Mouse (Mus musculus) forebrain, embryonic 16.5 days (tissue): ENCODE measurements around the gene Pitpnm2. TPM values are rescaled to one million over a fixed set of nuclear protein-coding genes. Genes with fewer than 3 reads are reported as not detected.
"Not testable (repeated sequence)": the region's sequence is repeated elsewhere in the genome, so short reads cannot be mapped to it uniquely, and the experiment has no call there.

Experiments used
- ATAC-seq: fragments of 200-750 bp; cut with Nextera tagmentation; 2 replicates; pipeline ENCODE4 v1.8.0; 2017; ENCODE audit warnings: mild to moderate bottlenecking, moderate library complexity
- H3K27ac ChIP-seq: fragments of 300-500 bp; sonication (generic); 2 replicates; pipeline ENCODE4 v1.5.1; 2014; ENCODE audit warnings: low read length, control low read depth
- H3K27me3 ChIP-seq: fragments of 300-500 bp; sonication (generic); replicated peaks from 2 replicates; pipeline ENCODE4 v1.6.1; 2014; ENCODE audit warnings: low read length; ENCODE audit not compliant: control insufficient read depth, insufficient read depth
- H3K36me3 ChIP-seq: fragments of 300-500 bp; sonication (generic); 2 replicates; pipeline ENCODE4 v1.6.1; 2014; ENCODE audit not compliant: control insufficient read depth, insufficient read depth
- H3K4me1 ChIP-seq: fragments of 300-500 bp; sonication (generic); replicated peaks from 2 replicates; pipeline ENCODE4 v1.6.1; 2014; ENCODE audit warnings: low read length; ENCODE audit not compliant: control insufficient read depth, insufficient read depth
- H3K4me2 ChIP-seq: fragments of 300-500 bp; sonication (generic); 2 replicates; pipeline ENCODE4 v1.6.1; 2014; ENCODE audit warnings: mild to moderate bottlenecking, low read length, control low read depth
- H3K4me3 ChIP-seq: fragments of 300-500 bp; sonication (generic); replicated peaks from 2 replicates; pipeline ENCODE4 v1.5.1; 2014; ENCODE audit warnings: mild to moderate bottlenecking, low read length, control low read depth
- H3K9ac ChIP-seq: fragments of 300-500 bp; sonication (generic); replicated peaks from 2 replicates; pipeline ENCODE4 v1.6.1; 2014; ENCODE audit warnings: low read depth, low read length, control low read depth
- H3K9me3 ChIP-seq: fragments of 300-500 bp; sonication (generic); 2 replicates; pipeline ENCODE4 v1.6.1; 2016; ENCODE audit warnings: low read length; ENCODE audit not compliant: control insufficient read depth
- WGBS: fragments of 180-500 bp; shearing (Covaris S2); extraction: QIAGEN DNeasy Blood & Tissue Kit; methylation state at CpG from one replicate; pipeline ENCODE4 v1.1.7; 2014; 5-methylcytosine and 5-hydroxymethylcytosine counted together
- polyA plus RNA-seq: library from polyadenylated mRNA; unstranded; fragments of >200 nt; fragmentation: Nextera tagmentation; extraction: Ambion mirVana; gene quantifications from 2 replicates; pipeline ENCODE4 v1.2.1, GENCODE M21; 2015

Gene Pitpnm2
- polyA plus RNA-seq, 1 experiment from 2014 or later, result 14.4 TPM

- H3K27ac ChIP-seq, result no peak overlapping the region
- H3K36me3 ChIP-seq, result no peaks in the 10 kb centered on the region
- WGBS, result 54% methylated on average over 10 of the region's 10 CpGs
- ATAC-seq, result no peak
- no peak overlapping the region for H3K9ac ChIP-seq
- no peaks in the 10 kb centered on the region for H3K27me3 ChIP-seq
- no peak overlapping the region for H3K4me3 ChIP-seq
- H3K4me2 ChIP-seq, result no peak overlapping the region
- H3K4me1 ChIP-seq, result peaks cover 32% of the 10 kb centered on the region
- H3K9me3 ChIP-seq, result no peaks in the 10 kb centered on the region
These were observed 30.1 kb downstream of the Pitpnm2 start for GRCm38 (mm10) chr5:124219431-124219830.

- Histone ChIP-seq H3K36me3 (no peaks in the 10 kb centered on the region), H3K4me3 (no peak overlapping the region), H3K4me2 (no peak overlapping the region), H3K9me3 (no peaks in the 10 kb centered on the region), H3K4me1 (peaks cover 28% of the 10 kb centered on the region), H3K27me3 (no peaks in the 10 kb centered on the region), H3K9ac (no peak overlapping the region), H3K27ac (no peak overlapping the region)
- ATAC-seq, result no peak
- 26% methylated on average over 7 of the region's 7 CpGs for WGBS
These were observed 30.6 kb downstream of the Pitpnm2 start for GRCm38 (mm10) chr5:124218986-124219385.

GRCm38 (mm10) chr5:124217566-124218249 lies 31.9 kb downstream of the Pitpnm2 start:
- no peaks in the 10 kb centered on the region for H3K36me3 ChIP-seq
- no peaks in the 10 kb centered on the region for H3K9me3 ChIP-seq
- no peak overlapping the region for H3K9ac ChIP-seq
- no peak overlapping the region for H3K4me3 ChIP-seq
- H3K4me2 ChIP-seq, result no peak overlapping the region
- H3K27me3 ChIP-seq, result no peaks in the 10 kb centered on the region
- 67% methylated on average over 8 of the region's 8 CpGs for WGBS
- peaks cover 28% of the 10 kb centered on the region for H3K4me1 ChIP-seq
- no peak for ATAC-seq
- H3K27ac ChIP-seq, result no peak overlapping the region

DNA sequence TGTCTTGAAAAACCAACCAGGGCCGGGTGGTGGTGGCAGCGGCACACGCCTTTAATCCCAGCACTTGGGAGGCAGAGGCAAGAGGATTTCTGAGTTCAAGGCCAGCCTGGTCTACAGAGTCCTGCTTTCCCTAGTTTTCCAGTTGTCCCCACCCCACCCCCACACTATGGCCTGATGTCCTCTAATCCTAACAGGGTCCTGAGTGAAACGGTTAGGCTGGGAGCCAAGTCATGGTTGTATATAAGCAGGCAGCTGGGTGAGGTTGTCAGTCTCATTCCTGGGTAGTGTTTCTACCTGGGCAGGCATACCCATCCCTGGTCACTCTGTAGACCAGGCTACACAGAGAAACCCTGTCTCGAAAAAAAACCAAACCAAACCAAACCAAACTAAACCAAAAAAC lies 32.5 kb downstream of the Pitpnm2 start:
- H3K4me2 ChIP-seq, H3K9ac ChIP-seq, H3K9me3 ChIP-seq, H3K36me3 ChIP-seq, H3K27me3 ChIP-seq, H3K27ac ChIP-seq, ATAC-seq, H3K4me3 ChIP-seq: not testable (repeated sequence)
- WGBS, result 89% methylated on average over 5 of the region's 5 CpGs
- peaks cover 28% of the 10 kb centered on the region for H3K4me1 ChIP-seq

GRCm38 (mm10) chr5:124216403-124216802 lies 33.2 kb downstream of the Pitpnm2 start:
- WGBS, result 98% methylated on average over 6 of the region's 6 CpGs
- Histone ChIP-seq H3K4me3 (no peak overlapping the region), H3K4me1 (peaks cover 21% of the 10 kb centered on the region), H3K9me3 (no peaks in the 10 kb centered on the region), H3K27ac (no peak overlapping the region), H3K36me3 (no peaks in the 10 kb centered on the region), H3K27me3 (no peaks in the 10 kb centered on the region), H3K9ac (no peak overlapping the region), H3K4me2 (no peak overlapping the region)
- no peak for ATAC-seq

- no peak overlapping the region for H3K27ac ChIP-seq
- ATAC-seq, result no peak
- 87% methylated on average over 10 of the region's 10 CpGs for WGBS
- no peak overlapping the region for H3K4me2 ChIP-seq
- peaks cover 16% of the 10 kb centered on the region for H3K4me1 ChIP-seq
- H3K9me3 ChIP-seq, result no peaks in the 10 kb centered on the region
- H3K9ac ChIP-seq, result no peak overlapping the region
- no peaks in the 10 kb centered on the region for H3K27me3 ChIP-seq
- no peak overlapping the region for H3K4me3 ChIP-seq
- H3K36me3 ChIP-seq, result no peaks in the 10 kb centered on the region
These were observed 33.9 kb downstream of the Pitpnm2 start for GRCm38 (mm10) chr5:124215647-124216046.

DNA sequence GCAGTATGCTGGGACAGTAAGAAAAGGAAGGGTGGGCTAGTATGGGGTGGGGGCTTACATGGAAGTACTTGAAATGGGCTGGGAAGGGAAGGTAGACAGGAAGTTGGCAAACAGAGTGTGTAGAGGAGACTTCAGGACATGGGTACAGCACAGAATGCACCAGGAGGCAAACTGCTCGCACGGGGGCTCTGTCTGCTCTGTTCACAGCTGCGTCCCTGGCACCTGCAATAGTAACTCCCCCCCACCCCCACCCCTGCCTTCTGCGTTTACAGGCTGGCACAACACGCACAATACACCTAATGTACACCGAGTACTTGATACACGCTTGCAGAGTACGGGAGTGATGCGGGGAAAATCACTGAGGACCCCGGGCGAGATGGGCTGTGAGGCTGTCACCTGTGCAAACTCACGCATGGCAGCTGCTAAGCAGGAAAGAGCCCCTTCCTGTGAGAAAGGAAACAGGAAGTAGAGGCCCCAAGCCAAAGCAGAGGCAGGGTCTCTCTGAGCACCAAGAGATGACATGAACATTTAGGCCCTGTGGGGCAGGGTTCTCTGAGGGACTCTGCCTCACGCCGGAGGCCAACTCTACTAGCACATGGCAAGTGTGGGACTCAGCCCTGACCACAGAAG lies 34.9 kb downstream of the Pitpnm2 start:
- ATAC-seq, result no peak

GRCm38 (mm10) chr5:124213588-124214469 lies 35.7 kb downstream of the Pitpnm2 start:
- Histone ChIP-seq H3K9me3 (no peaks in the 10 kb centered on the region), H3K4me3 (no peak overlapping the region), H3K36me3 (no peaks in the 10 kb centered on the region), H3K27me3 (no peaks in the 10 kb centered on the region), H3K4me1 (peaks cover 9% of the 10 kb centered on the region), H3K4me2 (no peak overlapping the region), H3K27ac (no peak overlapping the region), H3K9ac (no peak overlapping the region)
- 83% methylated on average over 13 of the region's 13 CpGs for WGBS
- ATAC-seq, result no peak

More for the DNA sequence above, 34.9 kb downstream of the Pitpnm2 start:
- Histone ChIP-seq H3K27me3 (no peaks in the 10 kb centered on the region), H3K4me1 (peaks cover 16% of the 10 kb centered on the region), H3K27ac (no peak overlapping the region), H3K9me3 (no peaks in the 10 kb centered on the region), H3K4me2 (no peak overlapping the region), H3K4me3 (no peak overlapping the region), H3K9ac (no peak overlapping the region), H3K36me3 (no peaks in the 10 kb centered on the region)
- 75% methylated on average over 14 of the region's 14 CpGs for WGBS

DNA sequence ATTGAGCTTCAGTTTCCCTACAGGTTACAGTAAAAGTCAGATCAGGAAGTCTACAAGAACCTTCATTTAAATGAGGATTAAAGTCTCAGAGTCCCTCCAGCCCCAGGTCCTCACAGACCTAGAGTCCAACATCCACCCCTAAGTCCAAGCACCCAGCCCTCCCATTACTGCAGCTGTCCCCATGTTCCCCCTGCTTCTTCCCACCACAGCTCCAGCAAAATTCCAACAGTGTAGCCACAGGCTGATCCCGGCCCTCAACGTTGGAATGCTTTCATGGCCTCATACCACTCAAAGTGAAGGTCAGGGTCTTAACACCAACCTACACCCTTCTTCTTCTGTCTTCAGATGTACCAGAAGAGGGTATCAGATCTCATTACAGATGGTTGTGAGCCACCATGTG lies 37.9 kb downstream of the Pitpnm2 start:
- no peaks in the 10 kb centered on the region for H3K9me3 ChIP-seq
- H3K27me3 ChIP-seq, result no peaks in the 10 kb centered on the region
- no peak overlapping the region for H3K27ac ChIP-seq
- ATAC-seq, result no peak
- no peaks in the 10 kb centered on the region for H3K36me3 ChIP-seq
- no peak overlapping the region for H3K4me2 ChIP-seq
- no peak overlapping the region for H3K9ac ChIP-seq
- H3K4me1 ChIP-seq, result peaks cover 10% of the 10 kb centered on the region
- 83% methylated on average over 2 of the region's 2 CpGs for WGBS
- H3K4me3 ChIP-seq, result no peak overlapping the region
